Mouse (Mus musculus): ENCODE results near the gene Wnt9b. TPM values are rescaled to one million over a fixed set of nuclear protein-coding genes. Genes with fewer than 3 reads are reported as not detected.

The Wnt9b gene
- polyA plus RNA-seq, 1 experiment from 2014 or later, result 0.07 TPM

DNA sequence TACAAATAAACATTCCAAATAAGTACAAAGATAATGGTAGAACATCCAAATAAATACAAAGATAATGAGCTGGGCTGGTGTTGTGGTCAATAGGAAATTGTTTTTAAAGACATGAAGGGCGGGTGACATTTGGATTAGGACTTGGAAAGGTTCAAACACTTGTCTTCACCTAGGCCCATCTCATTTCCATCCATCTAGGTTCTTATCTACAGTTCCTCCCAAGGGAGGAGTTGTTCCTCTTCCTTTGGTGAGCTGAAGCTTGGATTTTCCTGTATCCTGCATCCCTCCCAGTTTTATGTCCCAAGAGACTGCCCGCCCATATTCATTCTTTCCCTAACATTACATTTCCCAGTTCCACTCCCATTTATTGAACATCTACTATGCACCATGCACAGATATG lies 51.4 kb downstream of the Wnt9b start:
- ATAC-seq (ENCODE audit: insufficient number of reproducible peaks, insufficient read depth, low FRiP score, low read depth), result no peak
- H3K27ac ChIP-seq (ENCODE audit: low read length), result peak overlapping the region; percentile 95
- no peaks in the 10 kb centered on the region for H3K9me3 ChIP-seq (ENCODE audit: control insufficient read depth, low read depth, low read length)
- H3K4me1 ChIP-seq (ENCODE audit: control insufficient read depth, insufficient read depth, low read length), result peaks cover 6% of the 10 kb centered on the region; the same call in 1 of the 2 replicates
- peak overlapping the region; percentile 75 for H3K4me3 ChIP-seq (ENCODE audit: low read depth, low read length)
- WGBS, result 68% methylated on average over 2 of the region's 2 CpGs
- H3K9ac ChIP-seq (replicated peaks; ENCODE audit: low read depth, low read length), result peak overlapping the region; percentile 75
- no peaks in the 10 kb centered on the region for H3K27me3 ChIP-seq (ENCODE audit: control insufficient read depth, insufficient read depth, low read length)
- H3K36me3 ChIP-seq (ENCODE audit: control insufficient read depth, insufficient read depth, low read length), result no peaks in the 10 kb centered on the region
- peak overlapping the region; percentile 51 for H3K4me2 ChIP-seq (replicated peaks; ENCODE audit: low read depth, low read length)

DNA sequence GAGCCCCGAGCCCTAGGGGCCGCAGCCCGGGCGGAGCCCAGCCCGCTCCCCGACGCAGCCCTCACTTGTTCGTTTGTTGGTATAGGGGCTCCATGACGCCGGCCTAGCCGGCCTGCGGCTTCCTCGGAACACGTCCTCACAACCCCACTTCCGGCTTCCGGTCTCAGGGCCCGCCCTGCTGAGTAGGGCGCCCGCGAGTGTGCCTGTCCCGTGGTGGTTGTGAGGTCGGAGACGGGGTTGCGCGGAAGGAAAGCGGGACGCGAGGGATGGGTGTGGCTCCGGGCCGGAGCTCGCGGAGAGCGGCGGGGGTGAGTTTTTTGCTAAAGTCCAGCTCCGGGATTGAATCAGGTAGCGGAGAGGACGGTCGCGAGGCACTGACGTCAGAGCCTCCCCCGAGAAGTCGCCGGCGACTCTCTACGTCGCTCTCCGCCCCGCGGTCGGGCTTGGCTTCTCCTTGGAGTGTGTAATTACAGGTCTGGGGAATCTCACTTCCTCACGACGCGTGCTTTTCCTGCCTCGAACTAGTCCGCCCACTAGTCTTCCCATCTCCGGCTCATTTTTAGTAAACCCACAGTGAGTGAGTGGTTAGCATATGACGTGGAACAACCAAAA lies 52.0 kb downstream of the Wnt9b start, which contains the start of gene Gosr2:
TSS of gene Gosr2 (minus strand) at position 334 of the 612 bp plus-strand sequence.
- Histone ChIP-seq H3K4me3 (ENCODE audit: low read depth, low read length) (peak within 1 kb of the TSS; percentile 75), H3K27ac (ENCODE audit: low read length) (peak within 1 kb of the TSS; percentile 95), H3K4me2 (replicated peaks; ENCODE audit: low read depth, low read length) (peak within 1 kb of the TSS; percentile 51), H3K9me3 (ENCODE audit: control insufficient read depth, low read depth, low read length) (no peaks in the 10 kb centered on the region), H3K27me3 (ENCODE audit: control insufficient read depth, insufficient read depth, low read length) (no peaks in the 10 kb centered on the region), H3K36me3 (ENCODE audit: control insufficient read depth, insufficient read depth, low read length) (no peaks in the 10 kb centered on the region), H3K4me1 (ENCODE audit: control insufficient read depth, insufficient read depth, low read length) (peaks cover 6% of the 10 kb centered on the region; the same call in 1 of the 2 replicates), H3K9ac (replicated peaks; ENCODE audit: low read depth, low read length) (peak within 1 kb of the TSS; percentile 75)
- ATAC-seq (ENCODE audit: insufficient number of reproducible peaks, insufficient read depth, low FRiP score, low read depth), result peak; percentile 96
- under 1% methylated on average over 57 of the region's 57 CpGs for WGBS

DNA sequence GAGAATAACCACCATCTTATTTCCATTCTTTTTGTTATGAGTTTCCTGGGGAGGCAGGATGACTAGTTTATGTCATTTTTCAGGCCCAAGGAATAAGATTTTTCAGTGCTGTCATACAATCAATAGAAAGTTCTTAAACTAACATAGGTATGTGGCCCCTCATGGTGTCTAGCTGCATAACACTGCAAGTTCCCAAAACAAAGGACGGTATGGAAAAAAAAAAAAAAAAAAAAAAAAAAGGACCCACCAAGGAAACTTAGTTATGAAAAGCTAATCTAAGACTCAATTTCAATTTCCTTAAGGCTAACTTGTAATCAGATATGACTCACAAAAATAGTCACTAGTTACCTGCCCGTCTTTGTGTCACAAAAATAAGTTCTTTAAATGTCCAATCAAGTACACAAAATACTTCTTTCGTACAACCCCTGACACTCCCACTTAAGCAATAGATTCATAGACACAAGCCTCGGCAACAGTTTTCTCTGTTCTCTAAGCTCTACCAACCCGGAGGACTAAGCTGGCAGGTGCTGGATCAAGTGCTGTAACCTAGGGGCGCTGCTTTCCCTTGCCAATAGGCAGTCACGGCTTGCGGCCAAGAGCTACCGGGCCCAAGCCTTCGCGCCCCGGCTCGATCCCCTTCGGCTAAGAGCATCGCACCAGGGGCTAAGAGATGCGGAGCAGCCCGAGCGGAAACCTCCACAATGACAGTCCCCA lies 52.6 kb downstream of the Wnt9b start:
- peak overlapping the region; percentile 75 for H3K4me3 ChIP-seq (ENCODE audit: low read depth, low read length)
- no peaks in the 10 kb centered on the region for H3K27me3 ChIP-seq (ENCODE audit: control insufficient read depth, insufficient read depth, low read length)
- peak overlapping the region; percentile 95 for H3K27ac ChIP-seq (ENCODE audit: low read length)
- peak overlapping the region; percentile 51 for H3K4me2 ChIP-seq (replicated peaks; ENCODE audit: low read depth, low read length)
- peak overlapping the region; percentile 75 for H3K9ac ChIP-seq (replicated peaks; ENCODE audit: low read depth, low read length)
- 2% methylated on average over 18 of the region's 18 CpGs for whole genome bisulfite sequencing
- H3K36me3 ChIP-seq (ENCODE audit: control insufficient read depth, insufficient read depth, low read length), result no peaks in the 10 kb centered on the region
- H3K4me1 ChIP-seq (ENCODE audit: control insufficient read depth, insufficient read depth, low read length), result peaks cover 6% of the 10 kb centered on the region; the same call in 1 of the 2 replicates
- peak; percentile 60 for ATAC-seq (ENCODE audit: insufficient number of reproducible peaks, insufficient read depth, low FRiP score, low read depth)
- no peaks in the 10 kb centered on the region for H3K9me3 ChIP-seq (ENCODE audit: control insufficient read depth, low read depth, low read length)

DNA sequence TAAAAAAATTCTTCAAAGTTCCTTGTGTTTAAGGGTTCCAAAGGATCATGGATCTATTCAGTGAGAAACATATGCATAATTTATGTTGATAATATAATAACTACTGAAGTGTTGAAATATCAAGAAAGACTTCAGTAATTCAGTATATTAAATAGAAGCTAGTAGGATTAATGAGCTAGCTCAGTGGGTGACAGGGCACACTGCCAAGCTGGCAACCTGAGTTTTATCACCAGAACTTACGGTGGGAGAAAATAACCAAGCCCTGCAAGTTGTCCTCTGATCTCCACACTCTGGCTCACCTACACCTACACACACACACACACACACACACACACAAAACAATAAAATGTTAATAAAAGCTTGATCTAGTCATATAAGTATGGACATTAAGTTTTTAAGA lies 56.4 kb downstream of the Wnt9b start:
- Histone ChIP-seq H3K4me3 (ENCODE audit: low read depth, low read length) (no peak overlapping the region), H3K4me2 (replicated peaks; ENCODE audit: low read depth, low read length) (no peak overlapping the region), H3K9me3 (ENCODE audit: control insufficient read depth, low read depth, low read length) (no peaks in the 10 kb centered on the region), H3K4me1 (ENCODE audit: control insufficient read depth, insufficient read depth, low read length) (peaks cover 6% of the 10 kb centered on the region; the same call in 1 of the 2 replicates), H3K27ac (ENCODE audit: low read length) (no peak overlapping the region), H3K36me3 (ENCODE audit: control insufficient read depth, insufficient read depth, low read length) (peaks cover 4% of the 10 kb centered on the region; the same call in 1 of the 2 replicates), H3K27me3 (ENCODE audit: control insufficient read depth, insufficient read depth, low read length) (no peaks in the 10 kb centered on the region), H3K9ac (replicated peaks; ENCODE audit: low read depth, low read length) (no peak overlapping the region)
- ATAC-seq (ENCODE audit: insufficient number of reproducible peaks, insufficient read depth, low FRiP score, low read depth), result no peak
- 82% methylated on average over 1 of the region's 1 CpGs for WGBS

DNA sequence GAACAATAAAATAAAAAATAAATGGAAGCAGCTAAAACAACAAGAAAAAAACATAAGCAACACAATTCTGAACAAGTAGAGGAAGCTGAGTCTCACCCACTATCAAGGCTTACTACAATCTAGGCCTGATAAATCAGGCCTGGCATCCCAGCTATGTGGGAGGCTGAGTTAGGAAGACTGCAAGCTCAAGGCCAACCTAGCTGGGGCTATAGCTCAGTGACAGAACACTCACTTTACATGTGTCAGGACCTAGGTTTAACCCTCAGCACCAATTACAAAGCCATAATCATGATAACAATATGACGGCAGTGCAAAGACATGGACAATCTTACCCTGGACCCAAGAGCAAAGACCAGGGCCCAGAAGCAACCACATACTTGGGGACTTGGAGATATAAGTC lies 58.6 kb downstream of the Wnt9b start:
- Histone ChIP-seq H3K9me3 (ENCODE audit: control insufficient read depth, low read depth, low read length) (no peaks in the 10 kb centered on the region), H3K36me3 (ENCODE audit: control insufficient read depth, insufficient read depth, low read length) (peaks cover 20% of the 10 kb centered on the region; the same call in 1 of the 2 replicates), H3K4me3 (ENCODE audit: low read depth, low read length) (no peak overlapping the region), H3K27me3 (ENCODE audit: control insufficient read depth, insufficient read depth, low read length) (no peaks in the 10 kb centered on the region), H3K4me2 (replicated peaks; ENCODE audit: low read depth, low read length) (no peak overlapping the region), H3K27ac (ENCODE audit: low read length) (no peak overlapping the region), H3K4me1 (ENCODE audit: control insufficient read depth, insufficient read depth, low read length) (no peaks in the 10 kb centered on the region), H3K9ac (replicated peaks; ENCODE audit: low read depth, low read length) (no peak overlapping the region)
- no peak for ATAC-seq (ENCODE audit: insufficient number of reproducible peaks, insufficient read depth, low FRiP score, low read depth)
- 80% methylated on average over 1 of the region's 1 CpGs for WGBS

DNA sequence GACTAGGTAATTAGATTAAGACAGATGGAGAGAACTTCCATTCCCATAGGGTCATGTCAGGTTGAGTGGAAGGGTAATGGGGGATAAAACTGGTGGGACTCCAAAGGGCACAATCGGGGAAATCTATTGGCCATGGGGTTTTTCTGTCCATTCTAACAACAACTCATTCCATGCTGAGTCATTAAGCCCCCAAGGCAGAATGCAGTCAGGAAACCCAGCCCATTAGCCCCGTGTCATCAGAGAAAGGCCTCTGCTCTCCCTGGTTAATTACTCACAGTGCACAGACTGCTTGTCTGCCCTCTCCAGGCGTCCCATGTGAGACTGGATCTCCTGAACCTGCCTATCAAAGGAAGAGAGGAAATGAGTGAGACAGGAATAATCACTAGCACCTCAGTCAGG lies 60.6 kb downstream of the Wnt9b start:
- H3K9ac ChIP-seq (replicated peaks; ENCODE audit: low read depth, low read length), result no peak overlapping the region
- 47% methylated on average over 3 of the region's 3 CpGs for WGBS
- no peaks in the 10 kb centered on the region for H3K9me3 ChIP-seq (ENCODE audit: control insufficient read depth, low read depth, low read length)
- H3K4me2 ChIP-seq (replicated peaks; ENCODE audit: low read depth, low read length), result no peak overlapping the region
- H3K27ac ChIP-seq (ENCODE audit: low read length), result no peak overlapping the region
- no peak for ATAC-seq (ENCODE audit: insufficient number of reproducible peaks, insufficient read depth, low FRiP score, low read depth)
- H3K4me3 ChIP-seq (ENCODE audit: low read depth, low read length), result no peak overlapping the region
- peaks cover 35% of the 10 kb centered on the region; the same call in 1 of the 2 replicates for H3K36me3 ChIP-seq (ENCODE audit: control insufficient read depth, insufficient read depth, low read length)
- H3K27me3 ChIP-seq (ENCODE audit: control insufficient read depth, insufficient read depth, low read length), result no peaks in the 10 kb centered on the region
- no peaks in the 10 kb centered on the region for H3K4me1 ChIP-seq (ENCODE audit: control insufficient read depth, insufficient read depth, low read length)

DNA sequence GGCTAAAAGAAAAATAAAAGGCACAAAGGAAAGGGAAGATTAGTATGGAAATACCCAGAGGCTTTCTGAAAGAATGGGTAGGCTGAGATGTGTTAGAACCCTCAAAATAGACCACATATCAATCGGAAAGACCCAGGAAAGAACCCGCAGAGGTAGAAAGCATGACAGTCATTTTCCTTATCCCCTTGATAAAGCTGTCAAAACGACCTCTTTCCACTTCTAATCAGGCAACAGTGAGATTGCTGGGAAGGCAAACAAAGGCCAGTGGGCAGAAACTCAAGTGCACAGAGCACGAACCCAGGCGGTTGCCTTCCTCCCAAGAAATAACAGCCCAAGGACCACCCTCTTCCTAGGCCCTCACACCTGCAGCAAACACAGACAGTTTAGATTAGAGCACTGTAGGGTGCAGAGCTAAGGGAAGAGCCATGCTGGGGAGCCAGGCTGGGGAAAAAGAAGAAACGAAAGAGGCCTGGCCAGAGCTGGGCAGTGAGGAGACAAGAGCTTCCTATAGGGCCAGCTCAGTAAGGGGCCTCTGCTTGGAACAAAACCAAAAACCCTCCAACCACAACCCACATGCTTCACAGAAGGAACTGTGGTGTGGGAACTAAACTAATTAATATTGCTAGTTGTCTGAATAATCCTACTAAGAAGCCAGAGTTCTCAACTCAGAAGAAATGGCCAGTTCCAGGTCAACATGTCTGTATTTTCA lies 61.2 kb downstream of the Wnt9b start:
- Histone ChIP-seq H3K36me3 (ENCODE audit: control insufficient read depth, insufficient read depth, low read length) (peaks cover 41% of the 10 kb centered on the region; the same call in 1 of the 2 replicates), H3K27ac (ENCODE audit: low read length) (no peak overlapping the region), H3K9me3 (ENCODE audit: control insufficient read depth, low read depth, low read length) (no peaks in the 10 kb centered on the region), H3K4me1 (ENCODE audit: control insufficient read depth, insufficient read depth, low read length) (no peaks in the 10 kb centered on the region), H3K9ac (replicated peaks; ENCODE audit: low read depth, low read length) (no peak overlapping the region), H3K4me2 (replicated peaks; ENCODE audit: low read depth, low read length) (no peak overlapping the region), H3K4me3 (ENCODE audit: low read depth, low read length) (no peak overlapping the region), H3K27me3 (ENCODE audit: control insufficient read depth, insufficient read depth, low read length) (no peaks in the 10 kb centered on the region)
- WGBS, result 70% methylated on average over 6 of the region's 6 CpGs
- ATAC-seq (ENCODE audit: insufficient number of reproducible peaks, insufficient read depth, low FRiP score, low read depth), result peak; percentile 53; the same call in 1 of the 2 replicates

DNA sequence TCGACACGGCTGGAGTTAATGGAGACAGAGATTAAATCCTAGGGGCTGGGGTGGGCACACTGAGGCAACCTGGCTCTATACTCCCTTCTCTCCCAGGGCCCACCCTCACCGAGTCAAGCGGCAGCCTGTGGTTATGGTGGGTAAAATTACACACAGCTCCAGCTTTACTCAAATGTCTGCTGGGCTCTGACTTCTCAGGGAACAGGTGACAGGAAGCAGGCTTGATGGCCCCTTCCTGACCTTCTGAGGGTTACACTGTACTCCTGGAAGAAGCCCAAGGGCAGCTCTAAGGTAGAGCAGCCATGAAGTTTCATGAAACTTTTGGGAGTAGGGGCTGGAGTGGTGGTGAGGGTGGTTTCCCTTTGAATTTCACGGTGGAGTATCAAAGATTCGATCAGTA lies 62.9 kb downstream of the Wnt9b start:
- 90% methylated on average over 6 of the region's 6 CpGs for WGBS
- Histone ChIP-seq H3K4me3 (ENCODE audit: low read depth, low read length) (no peak overlapping the region), H3K9ac (replicated peaks; ENCODE audit: low read depth, low read length) (no peak overlapping the region), H3K27me3 (ENCODE audit: control insufficient read depth, insufficient read depth, low read length) (no peaks in the 10 kb centered on the region), H3K27ac (ENCODE audit: low read length) (no peak overlapping the region), H3K4me1 (ENCODE audit: control insufficient read depth, insufficient read depth, low read length) (no peaks in the 10 kb centered on the region), H3K4me2 (replicated peaks; ENCODE audit: low read depth, low read length) (no peak overlapping the region), H3K9me3 (ENCODE audit: control insufficient read depth, low read depth, low read length) (no peaks in the 10 kb centered on the region), H3K36me3 (ENCODE audit: control insufficient read depth, insufficient read depth, low read length) (peaks cover 54% of the 10 kb centered on the region)
- ATAC-seq (ENCODE audit: insufficient number of reproducible peaks, insufficient read depth, low FRiP score, low read depth), result no peak
